Mouse (Mus musculus) megakaryocyte, adult 5-6 weeks (primary cell): ENCODE measurements at regions not wholly inside any gene's neighbourhood (a gene's known extent, or its start where the extent isn't known, plus 50 kb on each side); places are given as distances from the start of the nearest gene placed in this dataset.
A peak's percentile ranks its signal among the peaks of the same experiment; 100 is the strongest.

ENCODE experiments used
- ATAC-seq: 2 replicates; pipeline ENCODE4 v1.8.0; 2016; ENCODE audit warnings: mild to moderate bottlenecking, inconsistent platforms; ENCODE audit not compliant: poor library complexity, severe bottlenecking

DNA sequence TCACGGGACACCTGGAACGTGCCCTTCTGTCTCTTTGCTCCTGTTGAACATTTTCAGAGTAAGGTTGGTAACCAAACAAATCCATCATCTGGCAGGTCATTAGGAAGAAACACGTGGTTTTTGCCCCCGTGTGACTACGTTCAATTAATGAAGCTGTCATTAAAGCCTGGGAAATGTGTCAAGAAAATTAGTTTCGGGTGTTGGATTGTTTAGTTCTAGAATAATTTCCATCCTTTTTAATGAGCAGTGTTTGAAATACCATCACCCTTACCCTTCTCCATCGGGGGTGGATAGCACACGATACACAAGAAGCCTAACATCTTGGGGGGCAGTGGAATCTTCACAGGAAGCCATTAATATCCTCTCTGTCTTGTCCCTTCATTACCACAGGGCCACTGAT, 107.7 kb downstream of the Far1 start:
- no peak for ATAC-seq

DNA sequence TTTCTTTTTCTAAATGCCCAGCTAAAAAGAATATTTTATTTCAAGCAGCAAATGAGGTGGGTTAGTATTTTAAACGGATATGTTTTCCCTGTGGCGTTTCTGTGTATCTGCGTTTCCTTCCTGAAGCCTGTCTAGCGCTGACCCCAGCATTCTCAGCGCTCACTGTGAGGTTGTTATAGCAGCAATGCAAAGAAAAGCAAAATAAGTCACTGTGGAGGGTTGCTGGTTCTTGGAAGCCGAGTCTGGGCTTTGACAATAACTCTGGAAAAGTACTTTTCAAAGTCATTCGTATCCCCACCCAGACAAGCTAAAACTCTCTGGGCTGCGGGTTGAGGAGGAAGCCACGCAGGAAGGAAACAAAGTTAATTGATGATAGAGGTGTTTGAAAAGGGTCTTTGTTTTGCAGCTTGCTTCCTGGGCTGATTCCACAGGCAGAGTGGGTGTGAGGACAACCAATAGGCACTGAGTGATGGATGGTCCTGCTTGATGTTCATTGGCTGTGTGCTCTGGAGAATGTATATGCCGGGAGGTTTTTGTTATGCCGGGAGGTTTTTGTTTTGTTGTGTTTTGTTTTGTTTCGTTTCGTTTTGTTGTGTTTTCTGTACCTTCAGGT, 108.4 kb downstream of the Far1 start:
- no peak for ATAC-seq

DNA sequence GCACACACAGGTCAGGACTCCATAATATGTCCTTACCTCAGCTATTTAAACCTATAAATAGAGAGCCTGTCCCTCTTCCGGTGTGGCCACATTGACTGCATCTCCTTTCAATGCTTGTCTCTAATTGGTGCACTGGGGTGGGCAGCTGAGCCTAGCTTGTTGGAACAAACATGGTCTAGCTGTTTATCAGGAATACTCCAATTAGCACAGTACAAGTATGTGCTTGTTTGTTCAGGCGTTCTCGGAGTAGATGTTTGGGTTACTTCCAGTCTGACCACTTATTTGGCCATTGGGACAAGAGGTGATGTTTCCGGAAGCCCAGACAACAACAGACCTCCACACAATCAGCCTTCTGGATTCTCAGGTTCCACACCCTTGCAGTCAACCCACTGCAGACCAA, 109.7 kb downstream of the Far1 start:
- ATAC-seq, result no peak

DNA sequence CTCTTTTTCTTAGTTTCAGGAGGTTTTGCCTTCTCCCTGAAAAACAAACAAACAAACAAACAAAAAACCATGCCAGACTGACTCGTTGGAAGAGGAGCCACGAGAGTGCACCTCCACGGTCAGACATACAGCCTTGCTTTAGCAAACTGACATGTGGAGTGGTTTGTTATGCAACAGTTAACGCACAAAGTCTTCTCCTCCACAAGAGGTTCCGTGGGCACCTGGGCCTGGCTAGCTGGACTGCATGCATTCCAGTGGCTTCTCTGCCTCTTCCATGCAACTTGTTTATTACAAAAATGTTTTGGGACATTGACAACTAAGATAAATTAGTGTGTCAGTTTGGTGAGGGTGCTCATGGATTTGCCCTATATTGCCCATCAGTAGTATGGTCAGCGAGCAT, 110.3 kb downstream of the Far1 start:
- ATAC-seq, result no peak

DNA sequence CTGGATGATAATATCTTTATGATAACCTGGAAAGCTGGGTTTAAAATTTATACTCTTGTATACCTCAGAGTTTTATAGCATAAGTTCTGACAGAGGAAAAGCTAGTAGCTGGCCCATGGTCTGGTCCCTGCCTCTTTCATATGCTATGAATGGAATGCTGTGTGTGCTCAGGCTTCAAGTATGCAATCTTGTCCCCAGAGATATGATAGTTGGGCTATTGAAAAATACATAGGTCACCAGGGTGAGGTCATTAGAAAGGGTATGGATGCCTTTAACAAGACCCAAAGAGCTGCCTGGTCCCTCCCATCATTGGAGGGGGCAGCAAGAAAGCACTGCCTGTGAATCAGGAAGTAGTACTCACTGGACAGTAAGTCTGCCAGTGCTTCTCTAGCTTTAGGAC, 113.1 kb downstream of the Far1 start:
- ATAC-seq, result no peak

DNA sequence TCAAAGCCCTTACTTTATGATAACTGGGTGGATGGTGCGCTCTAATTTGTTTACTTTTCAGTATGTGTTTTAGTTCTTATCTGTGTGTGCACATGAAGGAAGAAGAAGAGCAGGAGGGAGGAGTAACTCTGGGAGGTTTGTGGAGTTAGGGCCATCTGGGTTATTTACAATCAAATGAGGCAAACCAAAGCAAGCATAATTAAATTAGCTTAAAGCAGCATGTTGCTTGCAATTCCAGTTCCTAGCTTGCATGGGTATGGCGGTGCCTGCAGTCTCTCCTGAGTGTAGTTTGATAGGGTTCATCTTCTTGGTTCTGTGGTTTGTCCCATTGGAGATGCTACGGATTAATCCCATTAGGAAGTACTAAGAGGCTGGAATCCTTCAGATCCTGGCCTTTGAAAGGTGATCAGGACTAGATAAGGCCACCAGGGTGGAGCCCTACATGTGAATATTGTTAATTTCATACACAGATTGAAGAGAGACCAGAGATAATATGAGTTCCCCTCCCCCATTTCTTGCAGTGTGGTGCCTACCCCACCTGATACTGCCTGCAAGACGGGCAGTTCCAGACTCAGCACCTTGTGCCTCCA, 123.5 kb downstream of the Far1 start:
- ATAC-seq, result no peak

DNA sequence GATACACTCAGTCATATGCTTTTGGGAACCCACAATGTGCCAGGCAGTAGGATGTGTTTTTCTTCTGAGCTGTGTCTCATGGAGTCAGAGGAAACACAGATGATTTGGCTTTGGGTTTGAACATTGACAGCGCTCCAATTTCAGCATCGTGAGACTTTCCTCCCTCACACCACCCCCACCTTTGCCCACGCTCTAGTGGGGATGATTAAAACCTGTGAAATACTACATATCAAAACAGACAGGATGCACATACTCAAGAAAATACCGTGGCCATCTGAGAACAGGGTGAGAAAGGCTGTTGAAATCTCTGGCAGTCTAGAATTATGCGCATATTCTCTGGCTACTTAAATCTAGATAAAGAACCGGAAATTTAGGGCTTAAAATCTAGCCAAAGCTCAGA, 124.5 kb downstream of the Far1 start:
- no peak for ATAC-seq

DNA sequence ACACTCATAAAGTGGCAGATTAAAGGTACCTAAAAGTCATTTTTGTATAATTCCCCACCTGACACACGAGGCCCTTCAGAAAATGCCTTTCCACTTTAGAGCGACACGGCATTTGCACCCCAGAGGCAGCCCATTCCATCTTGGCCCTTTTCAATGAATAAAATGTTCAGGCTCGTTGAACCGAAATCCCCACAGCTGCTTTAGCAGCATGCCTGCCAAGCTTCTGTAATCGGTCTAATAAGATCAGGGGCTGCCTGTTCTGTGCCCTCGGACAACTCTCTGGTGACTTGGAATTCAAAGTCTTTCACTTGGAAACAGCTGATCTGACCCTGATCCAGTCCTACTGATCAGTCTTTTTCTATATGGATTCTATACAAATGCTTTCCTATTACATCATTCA, 123.3 kb upstream of the Spon1 start:
- ATAC-seq, result no peak

DNA sequence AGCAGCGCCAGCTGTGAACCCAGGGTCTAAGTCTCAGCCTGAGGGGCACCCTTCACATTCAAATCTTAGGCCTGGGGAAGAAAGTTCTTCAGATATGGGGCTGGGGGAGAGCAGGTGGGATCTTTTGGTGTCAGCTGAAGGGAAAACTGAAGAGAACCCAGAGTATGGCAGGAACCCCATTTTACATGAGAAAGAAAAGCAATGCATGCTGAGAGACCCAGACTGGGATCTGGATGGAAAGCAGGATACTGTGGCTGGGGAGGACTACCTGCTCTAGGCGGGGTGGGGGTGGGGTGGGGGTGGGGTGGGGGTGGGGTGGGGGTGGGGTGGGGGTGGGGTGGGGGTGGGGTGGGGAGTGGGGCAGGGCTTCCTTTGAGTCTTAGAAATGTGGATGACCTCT, 115.2 kb upstream of the Spon1 start:
- no peak for ATAC-seq

DNA sequence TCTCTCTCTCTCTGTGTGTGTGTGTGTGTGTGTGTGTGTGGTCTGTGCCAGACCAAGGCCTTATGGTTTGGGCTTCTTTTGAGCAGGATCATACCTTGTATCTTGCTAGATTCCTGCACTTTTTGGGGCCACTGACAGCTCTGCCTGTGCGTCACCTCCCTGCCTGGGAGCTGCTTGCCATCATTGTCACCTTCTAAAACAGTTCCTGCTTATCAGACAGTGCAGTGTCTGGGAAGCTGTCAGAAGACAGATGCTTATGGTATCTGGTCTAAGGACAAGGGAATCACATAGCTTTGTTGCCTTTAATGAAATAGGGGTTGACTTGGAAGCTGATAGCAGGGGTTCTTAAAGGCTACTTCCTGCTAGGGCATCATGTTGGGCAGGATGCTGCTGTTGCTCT, 114.1 kb upstream of the Spon1 start:
- no peak for ATAC-seq

DNA sequence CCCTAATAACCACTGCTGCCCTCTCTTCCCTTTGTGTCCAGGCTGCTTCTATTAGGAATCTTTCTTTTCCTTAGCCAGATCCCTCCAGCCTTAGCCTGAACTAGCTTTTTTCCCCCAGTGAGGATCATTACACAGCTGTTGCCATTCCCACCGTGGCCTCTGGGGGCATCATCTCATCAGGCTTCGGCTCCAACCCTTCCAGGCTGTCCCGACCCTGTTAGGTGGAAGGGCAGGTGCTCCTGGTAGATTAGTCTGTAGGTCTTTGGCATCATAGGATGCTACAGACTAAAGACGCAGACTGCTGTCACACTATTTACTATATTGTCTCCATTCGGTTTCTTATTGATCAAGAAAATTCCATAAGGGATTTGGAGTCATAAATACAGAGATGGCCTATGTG, 112.7 kb upstream of the Spon1 start:
- ATAC-seq, result peak; percentile 88

DNA sequence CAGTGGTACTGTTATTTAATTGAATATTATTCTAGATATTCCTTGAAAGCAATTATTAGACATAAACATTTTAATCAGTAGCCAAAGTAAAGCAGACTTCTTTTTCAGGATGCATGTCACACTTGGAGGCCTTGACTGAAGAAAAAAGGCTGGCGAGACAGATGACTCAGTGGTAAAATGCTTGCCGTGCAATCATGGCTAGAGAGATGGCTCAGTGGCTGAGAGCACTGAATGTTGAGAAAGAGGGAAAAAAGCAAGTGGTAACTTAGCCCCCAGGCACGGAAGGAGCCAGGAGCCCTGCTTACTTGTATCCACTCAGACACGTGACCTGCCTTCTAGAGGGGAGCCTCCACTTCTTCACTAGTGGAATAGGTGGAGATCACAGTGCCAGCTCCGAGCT, 110.5 kb upstream of the Spon1 start:
- ATAC-seq, result no peak

DNA sequence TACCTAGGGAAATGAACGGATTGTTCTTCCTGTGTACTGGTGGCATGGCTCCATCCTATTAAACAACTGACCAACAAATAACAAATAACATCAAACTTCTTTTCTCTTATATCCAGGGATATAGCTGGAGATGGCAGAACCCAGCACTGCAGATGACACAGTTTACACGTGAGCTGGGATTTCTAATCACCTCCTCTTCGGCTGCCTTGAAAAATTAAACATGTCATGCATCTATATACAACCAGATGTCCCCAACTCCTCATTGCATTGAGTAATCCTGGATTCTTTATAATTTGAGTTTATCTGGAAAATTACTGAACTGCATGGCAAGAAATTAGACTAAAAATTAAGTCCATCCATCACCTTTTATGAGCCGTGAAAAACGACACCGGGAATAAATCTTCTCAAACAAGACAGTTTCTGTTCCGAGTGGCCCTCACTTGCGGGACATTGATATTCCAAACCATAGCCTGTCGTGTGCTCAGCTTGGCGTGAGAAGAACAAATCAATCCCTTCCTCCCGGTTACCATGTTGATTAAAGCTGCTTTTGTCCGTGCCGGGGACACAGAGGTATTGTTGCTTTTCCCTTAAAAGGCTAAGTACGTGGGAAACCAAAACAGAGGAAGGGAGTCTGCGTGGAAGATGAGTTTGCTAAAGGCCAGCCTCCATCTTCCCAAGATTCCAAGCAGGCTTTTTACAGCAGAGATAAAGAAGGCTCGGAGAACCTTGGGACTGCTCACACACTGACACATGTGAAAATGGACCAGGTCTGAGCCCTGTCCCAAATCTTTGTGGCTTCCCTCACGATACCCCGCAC, 92.8 kb upstream of the Spon1 start:
- no peak for ATAC-seq

DNA sequence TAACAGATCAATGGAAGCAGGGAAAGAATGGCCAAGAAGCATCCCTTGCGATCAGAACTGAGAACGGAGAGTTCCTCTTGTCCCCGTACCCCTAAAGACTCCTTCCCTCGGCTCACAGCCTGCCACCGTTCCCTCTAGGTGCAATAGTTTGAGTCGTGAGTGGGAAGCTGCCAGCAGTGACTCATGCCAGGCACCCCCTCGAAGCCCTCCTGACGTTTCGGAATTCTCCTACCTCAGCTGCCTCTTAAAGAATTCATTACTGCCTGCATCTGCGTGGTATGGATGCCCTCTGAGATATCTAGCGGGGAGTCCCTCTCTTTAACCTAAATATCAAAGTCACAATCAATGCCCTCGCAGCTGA, 92.2 kb upstream of the Spon1 start:
- ATAC-seq, result no peak

DNA sequence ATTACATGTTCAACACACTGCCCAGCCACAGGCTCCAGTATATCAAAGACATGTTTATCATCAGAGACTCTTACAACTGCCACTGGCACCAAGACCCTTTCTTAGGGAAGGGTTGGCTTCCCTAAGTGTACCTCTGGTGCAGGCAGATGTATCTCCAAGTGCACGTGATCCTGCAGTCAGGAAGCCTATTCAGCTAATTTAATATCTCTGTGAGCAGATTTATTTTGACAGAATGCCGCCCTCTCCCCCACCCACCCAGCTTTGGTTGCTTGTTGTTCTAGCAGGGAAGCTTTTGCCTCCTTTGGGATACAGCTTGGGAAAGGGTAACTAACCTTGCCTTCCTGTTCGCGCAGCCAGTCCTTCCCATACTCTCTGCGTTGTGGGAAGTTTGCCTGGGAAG, 83.5 kb upstream of the Spon1 start:
- ATAC-seq, result no peak

DNA sequence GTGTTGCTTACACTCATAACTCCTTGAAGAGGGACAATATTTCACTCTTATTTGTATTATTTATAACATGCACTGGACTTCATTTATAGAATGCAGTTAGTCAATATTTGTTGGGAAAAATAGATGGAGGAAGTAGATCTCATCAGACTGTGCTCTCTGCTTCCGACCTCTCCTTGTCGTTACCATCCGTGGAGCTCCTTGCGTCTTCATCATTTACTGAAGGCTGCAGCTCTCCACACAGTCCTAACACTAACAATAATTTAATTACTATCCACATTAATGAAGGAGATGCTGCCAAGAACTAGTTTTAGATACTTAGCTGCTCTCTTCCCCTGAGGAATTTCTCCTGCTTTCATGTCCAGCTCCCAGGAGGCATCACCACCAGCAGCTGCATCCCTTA, 80.4 kb upstream of the Spon1 start:
- ATAC-seq, result no peak

DNA sequence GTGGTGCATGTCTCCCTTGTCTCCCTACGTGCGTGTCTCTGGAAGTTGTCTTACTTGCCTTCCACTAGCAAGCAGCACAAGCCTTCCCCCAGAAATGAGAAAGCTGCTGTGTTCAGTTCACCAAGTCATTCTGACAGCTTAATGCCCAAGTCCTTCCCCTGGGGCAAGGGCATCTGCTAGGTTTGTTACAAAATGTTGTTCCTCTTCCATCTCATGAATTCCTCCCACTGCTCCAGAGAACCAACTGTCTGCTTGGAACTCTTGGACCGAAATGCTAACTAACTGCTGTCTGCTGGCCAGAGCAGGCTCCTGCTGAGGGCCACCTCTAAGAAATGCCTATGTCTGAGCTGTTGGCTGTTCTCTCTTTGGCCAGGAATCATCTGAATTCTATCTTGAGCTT, 79.3 kb upstream of the Spon1 start:
- ATAC-seq, result no peak

DNA sequence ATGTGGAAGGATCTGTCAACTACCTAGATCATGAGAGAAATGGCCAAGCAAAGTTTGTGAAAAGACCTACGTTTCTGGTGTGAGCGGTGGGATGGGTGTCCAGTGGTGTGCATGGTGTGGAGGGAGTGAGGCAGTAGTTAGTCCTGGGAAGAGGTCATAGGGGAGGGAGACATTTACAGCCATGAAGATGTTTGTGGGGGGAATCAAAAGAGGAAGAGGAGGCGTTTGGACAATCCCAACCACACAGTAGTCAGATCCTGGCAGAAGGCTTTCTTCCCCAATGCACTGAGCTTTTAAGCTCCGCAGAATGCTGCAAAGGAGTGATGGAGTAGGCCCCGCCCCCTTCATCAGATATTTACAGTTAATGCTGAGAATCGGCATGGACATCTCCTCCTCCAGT, 78.2 kb upstream of the Spon1 start:
- ATAC-seq, result 0 out of 2 replicates have a peak, but pooled peaks have one; percentile 11

DNA sequence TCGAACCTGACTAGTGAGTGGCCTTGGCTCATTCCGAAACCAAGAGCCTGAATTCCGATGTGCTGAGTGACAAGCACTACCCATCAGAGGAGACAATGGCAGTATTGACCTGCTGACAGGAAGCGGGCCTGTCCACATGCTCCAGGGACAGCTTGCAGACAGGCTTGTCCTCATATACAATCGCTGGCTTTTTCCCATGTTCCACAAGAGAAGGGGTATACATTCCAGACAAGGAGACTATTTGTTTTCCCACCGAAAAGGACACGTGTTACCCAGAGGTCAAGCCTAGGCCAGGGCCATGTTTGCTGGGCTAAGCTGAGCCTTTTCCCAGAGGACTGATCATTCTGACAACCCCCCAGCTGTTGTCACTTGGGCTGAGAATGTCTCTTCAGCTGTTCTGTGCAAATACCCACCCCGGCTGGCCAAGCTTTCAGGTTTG, 77.5 kb upstream of the Spon1 start:
- peak; percentile 21; the same call in 1 of the 2 replicates for ATAC-seq

DNA sequence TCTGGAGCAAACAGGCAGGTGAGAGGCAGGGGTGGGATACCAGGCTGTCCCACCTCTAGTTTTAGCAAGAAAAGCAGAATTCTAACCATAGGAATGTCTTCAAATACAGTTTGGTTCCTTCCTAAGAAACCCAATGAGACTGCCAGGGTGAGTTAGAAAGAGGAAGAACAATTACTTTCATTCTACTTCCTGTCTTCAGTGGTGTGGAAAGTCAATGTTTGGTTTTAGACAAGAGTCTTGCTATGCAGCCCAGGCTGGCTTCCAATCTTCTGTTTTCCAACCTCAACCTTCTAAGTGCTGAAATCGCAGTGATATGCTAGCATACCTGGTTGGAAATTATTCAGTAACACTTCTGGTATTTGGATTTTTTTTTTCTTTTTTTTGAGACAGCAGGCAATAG, 77.1 kb upstream of the Spon1 start:
- ATAC-seq, result peak; percentile 88

DNA sequence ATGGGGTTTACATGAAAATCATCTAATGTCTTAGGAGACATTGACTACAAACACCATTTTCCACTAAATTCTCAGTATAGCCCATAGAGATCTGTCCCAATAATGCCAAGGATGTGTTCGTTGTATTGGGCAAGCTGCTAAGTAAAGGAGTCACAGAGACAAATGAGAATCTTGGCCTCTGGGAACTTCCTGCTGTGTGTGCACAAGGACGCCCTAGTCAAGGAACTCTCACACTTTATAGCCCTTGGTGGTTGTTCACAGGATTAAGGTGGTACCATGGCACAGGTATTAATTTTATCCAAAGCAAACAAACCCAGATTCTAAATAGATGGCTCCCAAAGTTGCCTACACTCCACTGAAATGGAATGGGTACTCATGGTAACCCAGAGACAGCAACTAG, 76.7 kb upstream of the Spon1 start:
- ATAC-seq, result peak; percentile 27; the same call in 1 of the 2 replicates

DNA sequence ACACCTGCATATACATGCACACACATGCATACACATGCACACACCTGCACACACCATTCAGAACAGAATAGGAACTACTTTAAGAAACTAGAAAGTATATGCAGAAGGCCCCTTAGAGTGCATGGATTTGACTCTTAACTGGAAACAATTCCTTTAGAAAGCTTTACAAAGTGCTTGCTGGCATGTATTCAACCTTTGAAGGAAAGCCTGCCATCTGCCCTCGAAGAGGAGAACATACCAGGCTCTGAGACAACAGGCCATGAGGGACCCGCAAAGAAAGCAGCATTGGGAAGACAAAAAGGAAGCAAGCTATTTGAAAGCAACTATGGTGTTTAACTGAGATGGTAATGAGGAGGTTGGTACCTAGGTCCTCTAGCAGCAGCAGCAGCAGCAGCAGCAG, 74.0 kb upstream of the Spon1 start:
- ATAC-seq, result no peak
